In the genomic region with DNA sequence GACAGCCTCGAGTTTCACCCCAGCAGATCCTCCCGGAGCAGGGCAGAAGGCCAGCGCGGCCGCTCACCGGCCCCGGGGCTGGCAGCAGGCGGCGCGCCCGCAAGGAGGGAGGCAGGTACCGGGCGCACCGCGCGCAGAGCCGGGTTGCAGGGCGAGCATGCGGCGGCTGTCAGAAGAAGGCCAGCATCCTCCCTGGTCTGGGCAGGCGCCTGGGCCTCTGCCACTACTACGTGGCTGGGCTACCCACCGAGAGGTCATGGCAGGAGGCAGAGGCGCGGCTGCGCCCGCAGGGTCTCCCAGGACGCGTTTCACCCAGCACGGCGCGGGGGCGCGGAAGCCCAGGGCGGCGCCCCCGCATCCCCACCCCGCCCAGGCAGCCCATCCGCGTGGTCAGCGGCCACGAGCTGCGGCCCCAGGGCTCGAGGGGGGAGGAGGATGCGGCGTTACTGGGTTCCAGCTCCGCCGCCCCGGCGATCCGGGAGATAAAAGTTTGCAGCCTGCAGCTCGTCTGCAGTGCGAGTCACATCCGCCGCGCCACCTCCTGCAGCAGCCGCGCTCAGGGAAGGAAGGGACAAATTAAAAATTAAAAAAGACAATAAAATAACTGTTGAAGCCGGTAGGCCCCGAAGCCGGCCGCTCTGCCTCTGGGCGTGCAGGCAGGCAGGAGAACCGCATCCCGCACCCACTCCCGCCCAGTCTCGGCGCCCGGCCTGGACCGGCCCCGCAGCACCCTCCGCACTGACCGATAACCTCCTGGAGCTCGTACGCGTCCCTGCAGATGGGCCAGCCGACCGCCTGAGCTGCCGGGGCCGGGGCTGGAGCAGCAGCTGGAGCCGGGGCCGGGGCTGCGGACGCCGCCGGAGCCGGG, we compare ENCODE assay signal across 8 mouse cellular contexts. TPM values are rescaled to one million over a fixed set of nuclear protein-coding genes. Genes with fewer than 3 reads are reported as not detected.
DNase-seq lines count a peak whose midpoint lies in the region; ATAC-seq and TF ChIP-seq lines count a peak whose summit lies in the region.

No protein-coding gene starts in this region.

- ATAC-seq in G1E (ENCODE audit: extremely low read depth, insufficient number of reproducible peaks, low FRiP score, poor library complexity, severe bottlenecking) = no peak
- peak; percentile 51 for ATAC-seq in liver, postnatal 0 days
- peak; percentile 78 for ATAC-seq in neural tube, embryonic 12.5 days (ENCODE audit: low FRiP score, low read depth)

- TF ChIP-seq EP300 in liver, postnatal 0 days (IDR thresholded peaks at IDR 0.05; ENCODE audit: low read depth) = no peak

- H3K9me3 ChIP-seq in G1E (replicated peaks) = peaks cover 26% of the 10 kb centered on the region
- H3K9me3 ChIP-seq in liver, postnatal 0 days (ENCODE audit: low read length) = no peaks in the 10 kb centered on the region
- H3K9me3 ChIP-seq in neural tube, embryonic 12.5 days = no peaks in the 10 kb centered on the region

- DNase-seq in G1E (ENCODE audit: low spot score) = no peak
- DNase-seq in cerebellum, adult 18-20 months = peak; percentile 83 to 90
- DNase-seq in forelimb bud, embryonic 11.5 days (ENCODE audit: low read depth, low spot score) = peak; percentile 40
- DNase-seq in heart, postnatal 36 days = peak; percentile 60 to 77
- peak; percentile 28 to 60 for DNase-seq in layer of hippocampus, adult 18-20 months (ENCODE audit: low spot score in 2 of 2)
- DNase-seq in liver, postnatal 0 days = peak; percentile 47
- DNase-seq in thymus, adult 2 months = peak; percentile 67

- H3K36me3 ChIP-seq in G1E (replicated peaks) = no peaks in the 10 kb centered on the region
- no peaks in the 10 kb centered on the region for H3K36me3 ChIP-seq in liver, postnatal 0 days (replicated peaks; ENCODE audit: insufficient read depth, low read length)
- H3K36me3 ChIP-seq in neural tube, embryonic 12.5 days = no peaks in the 10 kb centered on the region
- H3K36me3 ChIP-seq in thymus, adult 2 months (ENCODE audit: control insufficient read depth, insufficient read depth, low read length) = no peaks in the 10 kb centered on the region

- 3% methylated on average over 58 of the region's 87 CpGs for WGBS in liver, postnatal 0 days (ENCODE audit: insufficient replicate concordance)
- WGBS in neural tube, embryonic 12.5 days = under 1% methylated on average over 87 of the region's 87 CpGs
- 1% methylated on average over 79 of the region's 87 CpGs for WGBS in thymus, adult 2 months

- peak overlapping the region; percentile 70 for H3K27ac ChIP-seq in liver, postnatal 0 days (ENCODE audit: low read depth)
- H3K27ac ChIP-seq in neural tube, embryonic 12.5 days = peak overlapping the region; percentile 90
- no peak overlapping the region for H3K27ac ChIP-seq in thymus, adult 2 months (ENCODE audit: control insufficient read depth, insufficient read depth, low read length)

- peak overlapping the region; percentile 9; the same call in 1 of the 2 replicates for H3K4me3 ChIP-seq in G1E (ENCODE audit: low read depth, low read length)
- peak overlapping the region; percentile 61 for H3K4me3 ChIP-seq in liver, postnatal 0 days (ENCODE audit: low read depth, low read length)
- peak overlapping the region; percentile 93 for H3K4me3 ChIP-seq in neural tube, embryonic 12.5 days
- peak overlapping the region; percentile 58 for H3K4me3 ChIP-seq in thymus, adult 2 months (ENCODE audit: control insufficient read depth, insufficient read depth, low read length)

- intact Hi-C loops in heart, postnatal 36 days (cut with DNase I) = loop anchor here (2.0 to 10.0 kb wide), 3 partner anchors 40 to 246 kb away; no protein-coding TSS in a partner anchor

- H3K27me3 ChIP-seq in G1E (ENCODE audit: insufficient read depth, low read length) = no peaks in the 10 kb centered on the region
- peaks cover 19% of the 10 kb centered on the region for H3K27me3 ChIP-seq in liver, postnatal 0 days (ENCODE audit: insufficient read depth, low read length)
- H3K27me3 ChIP-seq in neural tube, embryonic 12.5 days (replicated peaks) = no peaks in the 10 kb centered on the region
- peaks cover 6% of the 10 kb centered on the region for H3K27me3 ChIP-seq in thymus, adult 2 months (ENCODE audit: control insufficient read depth, insufficient read depth, low read length)

- no peak for TF ChIP-seq POLR2A in thymus, adult 2 months (IDR thresholded peaks at IDR 0.05; ENCODE audit: control insufficient read depth, extremely low read depth, insufficient read depth, low read length, poor library complexity)

- no peak for TF ChIP-seq CTCF in G1E (IDR thresholded peaks at IDR 0.05; ENCODE audit: low read depth, low read length)
- no peak for TF ChIP-seq CTCF in liver, postnatal 0 days (IDR thresholded peaks at IDR 0.05; ENCODE audit: low read depth)
- TF ChIP-seq CTCF in thymus, adult 2 months (IDR thresholded peaks at IDR 0.05; ENCODE audit: borderline replicate concordance, control insufficient read depth, extremely low read depth, insufficient read depth, low read length, poor library complexity) = 0 out of 2 replicates have a peak, but pooled peaks have one; percentile 10

- H3K9ac ChIP-seq in liver, postnatal 0 days (replicated peaks) = peak overlapping the region; percentile 60
- H3K9ac ChIP-seq in neural tube, embryonic 12.5 days = peak overlapping the region; percentile 92

- H3K4me2 ChIP-seq in liver, postnatal 0 days (ENCODE audit: low read depth, low read length) = peak overlapping the region; percentile 91
- peak overlapping the region; percentile 82 for H3K4me2 ChIP-seq in neural tube, embryonic 12.5 days (replicated peaks)

- H3K4me1 ChIP-seq in G1E (ENCODE audit: insufficient read depth, low read depth, low read length) = no peaks in the 10 kb centered on the region
- peaks cover 7% of the 10 kb centered on the region for H3K4me1 ChIP-seq in liver, postnatal 0 days (ENCODE audit: insufficient read depth)
- peaks cover 13% of the 10 kb centered on the region for H3K4me1 ChIP-seq in neural tube, embryonic 12.5 days
- peaks cover 15% of the 10 kb centered on the region for H3K4me1 ChIP-seq in thymus, adult 2 months (replicated peaks; ENCODE audit: control insufficient read depth, insufficient read depth, low read length)

RNA-seq across cellular contexts. Expression of gene Stk39, which starts 0.9 kb away (rescaled TPM):
- total RNA-seq in G1E (2014; fragmentation: Nextera tagmentation) (not detected in 2 replicates), G1E (2017) (0.11 TPM in 1 of 2 replicates, not detected in the other)
- not detected in 2 replicates for polyA plus RNA-seq in G1E (2012)
- total RNA-seq in heart, postnatal 36 days (2021) = 10 to 100 TPM; 67.5 to 80.3 TPM
- total RNA-seq in layer of hippocampus, adult 18-20 months (2021) = 10 to 100 TPM; 82.1 to 82.4 TPM
- polyA plus RNA-seq in liver, postnatal 0 days (2015; fragmentation: Nextera tagmentation; extraction: Ambion mirVana) = 1.7 and 2.5 TPM in 2 replicates
- polyA plus RNA-seq in neural tube, embryonic 12.5 days (2016; fragmentation: Nextera tagmentation; extraction: Ambion mirVana) = 44.1 and 46.5 TPM in 2 replicates
- 3.5 and 5.5 TPM in 2 replicates for polyA plus RNA-seq in thymus, adult 2 months (2012; rRNA removed)

Comparison
In these comparisons a context has a peak if more than half of its experiments do, and no peak if none do; other contexts are left out.
1. H3K4me3 ChIP-seq: peak in every context shown above with its lines; median percentile 93 in neural tube, embryonic 12.5 days; 61 in liver, postnatal 0 days; 58 in thymus, adult 2 months; 9 in G1E.